Mouse (Mus musculus): Measurements from ENCODE around the gene Tmco1. TPM values are rescaled to one million over a fixed set of nuclear protein-coding genes. Genes with fewer than 3 reads are reported as not detected.

The Tmco1 gene
- total RNA-seq, 2 experiments from 2014 or later = 43.2 to 48.9 TPM

GRCm38 (mm10) chr1:167283441-167284257 is 24.5 kb upstream of the Tmco1 start:
- peak; percentile 55 to 56 for DNase-seq (ENCODE audit: low spot score in 2 of 2)

- peak; percentile 65 to 75 for DNase-seq (ENCODE audit: low spot score in 2 of 2)
Observed at GRCm38 (mm10) chr1:167284258-167284836, 23.8 kb upstream of the Tmco1 start.

GRCm38 (mm10) chr1:167284837-167285319 is 23.3 kb upstream of the Tmco1 start:
- DNase-seq (ENCODE audit: low spot score in 2 of 2) = peak; percentile 79 to 84

DNA sequence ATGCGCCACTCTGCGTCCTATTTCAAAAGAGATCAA is 23.0 kb upstream of the Tmco1 start, which contains the start of gene Uck2:
Gene Uck2, minus strand, starts transcription at position 1 of the 36 bp plus-strand sequence.
- DNase-seq (ENCODE audit: low spot score in 2 of 2) = no peak

- no peak for DNase-seq (ENCODE audit: low spot score in 2 of 2)
Observed at GRCm38 (mm10) chr1:167285356-167285755, 22.8 kb upstream of the Tmco1 start.

DNA sequence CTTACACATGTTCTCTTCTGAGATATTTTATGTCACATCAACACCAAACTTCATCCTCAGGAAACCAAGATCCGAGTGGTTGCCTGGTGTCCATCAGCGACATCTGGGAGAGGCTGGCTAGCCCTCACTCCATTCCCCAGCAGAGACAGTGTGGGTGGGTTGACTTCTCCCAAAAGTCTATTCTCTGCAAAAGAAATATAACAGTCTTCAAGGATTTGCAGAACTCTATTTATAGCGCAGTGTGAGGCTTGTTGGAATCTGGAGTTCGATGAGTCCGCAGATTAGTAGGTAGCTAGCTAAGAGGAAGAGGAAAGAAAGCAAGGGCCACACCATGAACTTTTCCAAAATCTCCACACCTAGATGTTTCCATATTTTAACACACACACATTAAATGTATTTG is 21.0 kb upstream of the Tmco1 start:
- DNase-seq (ENCODE audit: low spot score in 2 of 2) = no peak

- DNase-seq (ENCODE audit: low spot score in 2 of 2) = no peak
Observed at GRCm38 (mm10) chr1:167288665-167289538, 19.3 kb upstream of the Tmco1 start.

DNA sequence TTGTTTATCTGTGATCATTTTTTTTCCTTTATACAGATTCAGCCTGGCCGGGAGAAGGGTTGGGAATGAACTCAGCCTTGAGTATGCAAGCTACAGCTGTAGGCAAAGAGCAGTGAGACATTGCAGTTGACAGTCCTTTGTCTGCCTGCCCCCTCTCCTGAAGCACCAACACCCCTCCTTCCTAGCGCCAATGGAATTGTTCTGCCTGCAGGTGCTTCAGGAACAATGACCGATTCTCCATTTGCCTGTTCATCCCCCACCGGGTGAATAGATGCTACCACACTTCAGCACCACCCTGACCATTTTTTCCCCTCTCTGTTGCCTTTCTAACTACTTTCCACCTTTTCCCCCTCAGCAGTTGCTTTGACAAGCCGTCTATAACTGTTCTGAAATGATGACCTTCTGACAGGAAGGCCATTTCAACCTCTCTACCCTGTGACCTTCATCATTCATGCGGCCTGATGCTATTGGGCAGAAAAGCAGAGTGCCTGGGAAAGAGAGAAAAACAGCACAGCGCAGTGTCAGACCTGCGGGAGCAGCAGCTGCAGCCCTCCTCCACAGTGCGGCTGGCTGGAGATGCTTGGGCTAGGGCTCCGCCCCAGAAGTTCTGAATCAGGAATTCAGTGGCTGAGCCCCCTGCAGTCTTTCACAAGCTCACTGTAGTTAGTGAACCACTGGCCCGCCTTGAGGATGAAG is 18.5 kb upstream of the Tmco1 start:
- DNase-seq (ENCODE audit: low spot score in 2 of 2) = no peak

GRCm38 (mm10) chr1:167290263-167290592 is 17.9 kb upstream of the Tmco1 start:
- DNase-seq (ENCODE audit: low spot score in 2 of 2) = no peak

DNA sequence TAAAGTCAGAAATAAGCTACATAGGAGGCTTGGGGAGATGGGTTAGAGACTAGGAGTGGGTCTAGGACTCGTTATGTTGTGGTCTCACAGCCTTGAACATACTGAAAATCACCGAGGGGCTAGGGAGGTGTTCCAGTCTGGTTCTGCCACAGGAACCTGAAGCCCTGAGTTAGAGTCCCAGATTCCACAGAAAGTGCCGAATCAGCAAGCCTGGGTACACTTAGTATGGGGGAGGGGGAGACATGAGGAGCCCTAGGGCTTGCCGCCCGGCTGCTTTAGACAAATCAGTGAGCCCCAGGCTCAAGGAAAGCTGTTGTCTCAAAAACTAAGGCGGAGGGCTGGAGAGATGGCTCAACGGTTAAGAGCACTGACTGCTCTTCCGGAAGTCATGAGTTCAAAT is 16.6 kb upstream of the Tmco1 start:
- no peak for DNase-seq (ENCODE audit: low spot score in 2 of 2)

DNA sequence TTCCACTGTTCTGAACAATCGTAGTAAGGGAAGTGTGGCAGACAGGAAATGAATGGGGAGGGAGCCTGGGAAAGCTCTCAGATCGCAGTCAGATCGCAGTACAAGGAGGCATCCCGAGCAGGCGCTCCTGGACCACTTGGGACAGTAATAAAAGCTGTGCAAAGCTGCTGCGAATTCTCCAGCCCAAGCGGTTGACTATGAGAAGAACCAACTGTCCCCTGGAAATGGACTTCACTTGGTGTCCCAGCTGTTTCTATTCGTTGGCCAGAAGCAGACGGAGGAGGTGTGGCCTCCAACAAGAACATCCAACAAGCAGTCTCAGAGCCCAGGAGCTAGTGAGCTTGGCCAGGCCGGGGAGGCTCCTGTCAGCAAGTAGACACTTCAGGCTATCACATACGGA is 15.7 kb upstream of the Tmco1 start:
- no peak for DNase-seq (ENCODE audit: low spot score in 2 of 2)

DNA sequence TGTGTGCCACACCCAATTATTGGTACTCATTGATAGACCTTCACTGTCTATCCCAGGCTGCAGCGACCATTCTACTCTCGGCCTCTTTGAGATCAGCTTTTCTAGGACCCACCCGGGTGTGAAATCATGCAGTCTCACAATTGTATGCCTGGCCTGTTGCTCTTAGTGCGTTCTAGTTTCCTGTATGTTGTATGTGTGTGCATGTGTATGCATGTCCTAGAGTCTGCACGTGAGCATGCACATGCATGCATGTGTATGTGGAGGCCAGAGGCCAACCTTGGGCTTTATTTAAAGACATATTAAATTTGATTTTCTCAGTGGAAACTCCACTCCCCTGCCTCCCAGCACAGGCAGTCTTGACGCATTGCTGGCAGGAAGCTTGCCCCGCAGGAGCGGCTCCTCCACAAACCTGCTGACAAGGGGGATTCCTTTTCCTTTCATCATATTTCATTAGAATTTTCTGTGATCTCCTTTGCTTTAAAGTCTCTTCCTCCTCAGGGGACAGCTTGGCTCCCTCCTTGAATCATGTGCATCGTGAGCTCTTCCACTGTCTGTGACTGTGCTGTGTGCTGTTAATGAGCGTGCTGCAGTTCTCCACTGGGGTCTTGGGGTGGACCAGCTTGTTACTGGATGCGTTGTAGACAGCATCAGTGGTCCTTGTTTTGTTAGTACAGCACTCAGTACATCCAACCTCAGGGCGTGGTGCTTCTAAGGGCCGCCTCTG is 12.3 kb upstream of the Tmco1 start:
- no peak for DNase-seq (ENCODE audit: low spot score in 2 of 2)

GRCm38 (mm10) chr1:167300122-167300521 is 8.1 kb upstream of the Tmco1 start:
- DNase-seq (ENCODE audit: low spot score in 2 of 2) = no peak

DNA sequence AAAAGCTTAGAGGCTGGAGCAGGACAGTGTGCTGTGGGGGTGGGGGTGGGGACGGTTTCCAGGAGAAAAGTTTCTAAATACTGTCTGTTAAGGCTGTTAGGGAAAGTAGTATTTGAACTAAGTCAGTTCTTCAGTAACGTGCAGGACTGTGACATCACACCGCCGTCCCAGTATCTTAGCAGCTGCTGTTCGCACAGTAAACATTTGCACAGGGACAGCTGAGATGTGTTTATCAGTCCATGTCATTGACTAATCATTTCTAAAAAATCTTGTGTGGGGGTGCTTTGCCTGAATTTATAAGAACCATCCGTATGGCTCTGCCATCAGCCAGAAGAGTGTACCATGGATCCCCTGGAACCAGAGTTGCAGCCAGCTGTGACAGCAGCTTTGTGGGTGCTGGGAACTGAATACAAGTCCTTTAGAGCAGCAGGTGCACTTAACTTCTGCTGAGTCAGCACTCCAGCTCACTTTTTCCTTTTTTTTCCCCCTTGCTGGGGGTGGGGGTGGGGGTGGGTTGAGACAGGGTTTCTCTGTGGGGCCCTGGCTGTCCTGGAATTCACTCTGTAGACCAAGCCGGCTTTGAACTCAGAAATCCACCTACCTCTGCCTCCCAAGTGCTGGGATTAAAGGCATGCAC is 2.6 kb upstream of the Tmco1 start:
- DNase-seq (ENCODE audit: low spot score in 2 of 2) = no peak

DNA sequence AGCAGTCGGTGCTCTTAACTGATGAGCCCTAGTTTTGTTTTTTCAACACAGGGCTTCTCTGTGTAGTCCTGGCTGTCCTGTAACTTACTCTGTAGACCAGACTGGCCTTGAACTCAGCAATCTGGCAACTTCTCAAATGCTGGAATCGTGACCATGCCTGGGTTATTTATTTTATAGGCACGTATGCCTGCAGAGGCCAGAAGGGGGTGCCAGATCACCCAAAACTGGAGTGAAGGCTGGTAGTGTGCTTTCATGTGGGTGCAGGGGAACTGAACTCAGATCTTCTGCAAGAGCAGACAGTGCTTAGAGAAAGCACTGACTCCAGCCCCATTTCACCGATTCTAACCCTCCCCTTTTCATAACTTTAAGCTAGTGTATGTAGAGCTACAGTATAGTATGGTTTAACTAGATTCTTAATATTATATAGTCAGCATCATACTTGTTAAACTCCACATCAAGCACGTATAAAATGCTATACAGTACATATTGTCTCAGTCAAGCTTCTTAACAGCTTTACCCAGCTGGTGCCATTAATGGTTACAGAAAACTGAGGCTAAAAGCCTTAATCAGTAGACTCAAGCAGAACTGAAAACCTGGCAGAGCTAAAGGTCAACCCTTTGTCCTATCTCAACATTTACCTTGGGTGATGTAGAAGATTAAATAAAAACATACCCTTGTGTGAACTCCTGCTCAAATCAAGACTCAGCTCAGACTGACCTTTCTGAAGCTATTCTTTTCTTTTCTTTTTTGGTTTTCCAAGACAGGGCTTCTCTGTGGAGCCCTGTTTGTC is 1.5 kb upstream of the Tmco1 start:
- peak in 1 of 2 experiments; percentile 26 for DNase-seq (ENCODE audit: low spot score in 2 of 2)

GRCm38 (mm10) chr1:167307674-167308073 is 504 bp upstream of the Tmco1 start:
- no peak for DNase-seq (ENCODE audit: low spot score in 2 of 2)

DNA sequence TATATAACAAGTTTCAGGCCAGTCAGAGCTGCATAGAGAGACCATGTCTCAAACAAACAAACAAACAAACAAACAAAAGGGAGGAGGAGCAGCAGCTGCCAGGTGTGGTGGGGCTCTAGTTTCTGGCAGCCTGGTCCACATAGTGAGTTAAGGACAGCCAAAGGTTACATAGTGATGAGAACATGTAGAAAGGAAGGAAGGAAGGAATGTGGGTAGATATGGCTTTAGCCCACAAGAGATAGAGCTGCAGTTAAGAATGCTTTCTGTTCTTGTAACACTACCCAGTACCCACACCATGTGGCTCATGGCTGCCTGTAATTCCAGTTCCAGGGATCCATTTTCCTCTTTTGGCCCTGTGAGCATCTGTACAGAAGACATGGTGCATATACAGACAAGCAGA is 4.2 kb downstream of the Tmco1 start:
- DNase-seq (ENCODE audit: low spot score in 2 of 2) = no peak

- DNase-seq (ENCODE audit: low spot score in 2 of 2) = no peak
Observed at GRCm38 (mm10) chr1:167313220-167313619, 5.0 kb downstream of the Tmco1 start.

DNA sequence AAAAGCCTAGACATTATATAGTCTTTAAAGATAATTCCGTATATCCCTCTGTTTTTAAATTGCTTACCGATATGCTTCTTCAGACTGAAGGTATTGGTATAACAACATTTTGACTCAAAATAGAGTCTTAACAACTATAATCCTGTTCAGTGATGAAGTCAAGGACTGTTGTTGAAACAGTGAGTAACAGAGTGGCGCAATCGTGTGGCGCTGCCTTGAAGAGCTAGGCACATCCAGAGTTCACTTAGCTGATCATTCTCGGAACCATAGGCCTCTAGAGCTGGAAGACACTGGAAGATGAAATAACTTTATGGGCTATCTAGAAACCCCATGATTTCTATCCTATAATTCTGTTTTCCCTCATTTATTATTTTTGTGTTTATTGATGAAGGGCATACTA is 13.5 kb downstream of the Tmco1 start:
- DNase-seq (ENCODE audit: low spot score in 2 of 2) = no peak

- DNase-seq (ENCODE audit: low spot score in 2 of 2) = no peak
Observed at GRCm38 (mm10) chr1:167328776-167329175, 20.6 kb downstream of the Tmco1 start.

Data from layer of hippocampus, postnatal 14 days (tissue).